Mouse (Mus musculus): ENCODE data around the gene Vmn1r8.
"Not testable (repeated sequence)": the region's sequence is repeated elsewhere in the genome, so short reads cannot be mapped to it uniquely, and the experiment has no call there.

Gene Vmn1r8

DNA sequence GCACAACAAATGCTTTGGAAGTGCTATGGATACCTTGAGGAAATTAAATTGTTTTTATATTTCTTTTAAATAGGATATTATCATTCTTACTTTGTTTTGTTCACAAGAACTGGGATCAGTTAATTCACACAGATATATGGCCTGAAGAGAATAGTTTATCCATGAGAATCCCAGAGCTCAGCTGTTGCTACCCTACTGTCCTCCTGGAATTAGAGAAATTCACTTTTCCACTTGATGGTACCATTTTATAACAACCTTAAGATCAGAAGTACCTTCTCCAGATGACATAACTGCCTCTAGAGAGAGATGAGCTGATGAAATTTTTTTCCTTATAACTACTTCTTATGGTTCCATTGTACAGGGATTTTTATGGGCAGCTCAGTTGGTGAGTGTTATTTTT is at the start of gene Vmn1r8:
Gene Vmn1r8, plus strand, starts transcription at position 301 of the 400 bp plus-strand sequence.
- DNase-seq (ENCODE audit: low spot score) = no peak

GRCm38 (mm10) chr6:56996943-56997342 is 35.1 kb upstream of the Vmn1r8 start, which contains the start of gene Vmn1r6:
TSS of gene Vmn1r6 (plus strand) at chr6:56997243.
- no peak for DNase-seq (ENCODE audit: low spot score)

DNA sequence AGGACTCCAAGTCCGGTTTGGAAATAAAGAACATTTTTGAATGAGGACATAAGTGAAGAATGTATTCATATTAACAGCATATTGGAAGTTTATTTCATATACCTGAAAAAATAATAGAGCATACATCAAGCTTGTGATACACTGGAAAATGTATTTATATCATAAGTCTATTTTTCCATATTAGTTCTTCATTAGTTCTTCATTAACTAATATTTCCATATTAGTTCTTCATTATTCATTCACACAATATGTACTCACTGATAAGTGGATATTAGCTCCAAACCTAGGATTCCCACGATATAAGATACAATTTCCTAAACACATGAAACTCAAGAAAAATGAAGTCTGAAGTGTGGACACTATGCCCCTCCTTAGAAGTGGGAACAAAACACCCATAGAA is 6.9 kb upstream of the Vmn1r8 start, which contains the start of gene Vmn1r7:
Gene Vmn1r7, minus strand, starts transcription at position 101 of the 400 bp plus-strand sequence.
- DNase-seq (ENCODE audit: low spot score) = not testable (repeated sequence)

- no peak for DNase-seq (ENCODE audit: low spot score)
These were observed 2.6 kb downstream of the Vmn1r8 start for GRCm38 (mm10) chr6:57034674-57035073.

- no peak for DNase-seq (ENCODE audit: low spot score)
These were observed 31.6 kb downstream of the Vmn1r8 start for GRCm38 (mm10) chr6:57063730-57064129.

DNA sequence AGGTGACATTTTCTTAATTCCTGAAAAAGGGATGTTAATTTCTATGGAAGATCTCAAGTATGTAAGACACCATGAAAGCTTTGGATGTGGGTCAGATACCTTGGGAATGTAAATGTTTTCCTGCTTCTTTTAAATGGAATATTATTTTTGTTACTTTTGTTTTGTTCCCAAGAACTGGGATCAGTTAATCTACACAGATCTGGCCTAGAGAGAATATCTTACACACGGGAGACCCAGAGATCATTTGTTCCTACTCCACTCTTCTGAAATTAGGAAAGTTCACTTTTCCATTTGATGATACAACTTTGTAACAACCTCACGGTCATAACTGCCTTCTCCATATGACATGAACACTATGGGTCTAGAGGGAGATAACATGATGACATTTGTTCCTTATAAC is 34.4 kb downstream of the Vmn1r8 start, which contains the start of gene Vmn1r9:
Gene Vmn1r9, plus strand, starts transcription at position 301 of the 400 bp plus-strand sequence.
- no peak for DNase-seq (ENCODE audit: low spot score)
